In the genomic region with DNA sequence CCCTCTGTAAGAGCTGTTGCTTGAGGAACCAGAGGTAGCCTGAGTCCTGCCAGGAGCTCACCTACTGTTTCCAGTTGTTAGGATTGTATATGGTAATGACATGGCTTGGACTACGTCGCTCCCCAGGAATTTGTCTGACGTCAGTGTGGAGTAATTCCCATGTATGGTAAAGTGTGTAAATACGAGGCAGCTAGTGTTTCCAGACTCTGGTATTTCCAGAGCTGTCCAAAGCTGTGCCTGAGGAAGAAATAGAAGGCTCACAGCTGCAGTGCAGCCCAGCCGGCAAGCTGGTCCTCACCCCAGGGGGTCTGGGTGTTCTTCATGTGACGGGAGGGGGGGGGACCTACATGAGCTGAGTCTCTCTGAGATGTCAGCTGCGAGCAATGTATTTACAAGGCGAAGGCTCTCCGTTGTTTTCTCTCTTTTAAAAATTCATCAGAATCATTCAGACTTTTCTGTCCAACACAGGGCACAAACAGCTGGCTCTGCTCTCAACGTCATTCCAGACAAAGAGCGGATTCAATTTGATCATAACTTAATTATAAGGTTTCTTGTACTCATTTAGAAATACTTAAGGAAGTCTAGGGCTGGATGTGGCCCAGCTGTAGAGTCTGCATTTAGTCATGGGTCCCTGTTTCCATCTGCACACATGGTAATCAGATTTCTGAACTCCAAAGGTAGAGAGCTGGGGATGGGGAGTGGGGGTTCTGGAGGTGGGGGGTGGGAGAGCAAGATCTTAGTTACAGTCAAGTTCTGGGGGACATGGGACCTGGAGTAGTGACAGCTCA, we compare ENCODE assay signal across 9 mouse cellular contexts. TPM values are rescaled to one million over a fixed set of nuclear protein-coding genes. Genes with fewer than 3 reads are reported as not detected.
DNase-seq lines count a peak whose midpoint lies in the region; ATAC-seq and TF ChIP-seq lines count a peak whose summit lies in the region.
"Had no signal": no experiment of that assay in that cellular context is flagged by ENCODE, and none has a peak within 500 bp of the region (broad histone marks: within the 10 kb centered on the region; RNA-seq: fewer than 3 reads in every experiment).

No protein-coding gene starts in this region.

- H3K27me3 ChIP-seq in forebrain, embryonic 13.5 days: no peaks in the 10 kb centered on the region
- H3K27me3 ChIP-seq in limb, embryonic 10.5 days (ENCODE audit: low read depth, poor library complexity, severe bottlenecking): no peaks in the 10 kb centered on the region
- H3K27me3 ChIP-seq in neural tube, embryonic 15.5 days (replicated peaks): no peaks in the 10 kb centered on the region; the same call in 1 of the 2 replicates
- H3K27me3 ChIP-seq: megakaryocyte, embryonic 14.5 days had no signal

- no peak overlapping the region for H3K9ac ChIP-seq in forebrain, embryonic 13.5 days
- no peak overlapping the region for H3K9ac ChIP-seq in neural tube, embryonic 15.5 days (replicated peaks)

- no peaks in the 10 kb centered on the region for H3K36me3 ChIP-seq in forebrain, embryonic 13.5 days (ENCODE audit: poor library complexity, severe bottlenecking)
- no peaks in the 10 kb centered on the region for H3K36me3 ChIP-seq in limb, embryonic 10.5 days
- H3K36me3 ChIP-seq in neural tube, embryonic 15.5 days: no peaks in the 10 kb centered on the region

- peaks cover 60% of the 10 kb centered on the region for H3K4me1 ChIP-seq in forebrain, embryonic 13.5 days
- H3K4me1 ChIP-seq in limb, embryonic 10.5 days: peaks cover 80% of the 10 kb centered on the region
- H3K4me1 ChIP-seq in neural tube, embryonic 15.5 days: peaks cover 50% of the 10 kb centered on the region

- no peaks in the 10 kb centered on the region for H3K9me3 ChIP-seq in forebrain, embryonic 13.5 days (replicated peaks)
- H3K9me3 ChIP-seq in limb, embryonic 10.5 days (replicated peaks): no peaks in the 10 kb centered on the region
- no peaks in the 10 kb centered on the region; the same call in 1 of the 2 replicates for H3K9me3 ChIP-seq in neural tube, embryonic 15.5 days (replicated peaks)

- peak overlapping the region; percentile 87 for H3K27ac ChIP-seq in layer of hippocampus, adult 2 months
- 0 out of 2 replicates have a peak overlapping the region, but pooled peaks have one; percentile 26 for H3K27ac ChIP-seq in forebrain, embryonic 13.5 days
- peak overlapping the region; percentile 78 for H3K27ac ChIP-seq in limb, embryonic 10.5 days
- 0 out of 2 replicates have a peak overlapping the region, but pooled peaks have one; percentile 15 for H3K27ac ChIP-seq in neural tube, embryonic 15.5 days (replicated peaks)

- no peak overlapping the region for H3K4me2 ChIP-seq in forebrain, embryonic 13.5 days
- peak overlapping the region; percentile 7; the same call in 1 of the 2 replicates for H3K4me2 ChIP-seq in neural tube, embryonic 15.5 days

- intact Hi-C loops in left cerebral cortex, postnatal 14 days (cut with DNase I): no loop called here

- no peak for DNase-seq in layer of hippocampus, adult 2 months (ENCODE audit: low spot score in 2 of 2)
- DNase-seq in layer of hippocampus, postnatal 10 days (ENCODE audit: low spot score in 2 of 2): no peak
- peak; percentile 56 for DNase-seq in limb, embryonic 10.5 days (ENCODE audit: low spot score)
- DNase-seq in ovary, adult 18-20 months (ENCODE audit: low spot score): no peak
- no peak for DNase-seq in adrenal gland, adult 2 months
- no peak for DNase-seq in left cerebral cortex, postnatal 14 days (ENCODE audit: low spot score in 2 of 2)

- peak; percentile 68 for ATAC-seq in forebrain, embryonic 13.5 days
- ATAC-seq in neural tube, embryonic 15.5 days (ENCODE audit: low FRiP score): no peak

- no peak for TF ChIP-seq CTCF in layer of hippocampus, adult 2 months (conservative IDR thresholded peaks at IDR 0.05)

- 39% methylated on average over 11 of the region's 11 CpGs for WGBS in forebrain, embryonic 13.5 days
- WGBS in limb, embryonic 10.5 days: 44% methylated on average over 11 of the region's 11 CpGs
- WGBS in neural tube, embryonic 15.5 days: 43% methylated on average over 11 of the region's 11 CpGs

- H3K4me3 ChIP-seq in layer of hippocampus, adult 2 months: peak overlapping the region; percentile 47
- H3K4me3 ChIP-seq in forebrain, embryonic 13.5 days: no peak overlapping the region
- H3K4me3 ChIP-seq in limb, embryonic 10.5 days: no peak overlapping the region; the same call in 1 of the 2 replicates
- H3K4me3 ChIP-seq in neural tube, embryonic 15.5 days (replicated peaks): no peak overlapping the region

RNA-seq across cellular contexts. Expression of a gene that starts 12.2 kb away (rescaled TPM):
- 100 to 1,000 TPM; 220 to 231 TPM for total RNA-seq in layer of hippocampus, adult 2 months (2021)
- total RNA-seq in layer of hippocampus, postnatal 10 days (2021): 10 to 100 TPM; 82.2 to 91.4 TPM
- 19.8 and 21.7 TPM in 2 replicates for polyA plus RNA-seq in forebrain, embryonic 13.5 days (2015; fragmentation: Nextera tagmentation; extraction: Ambion mirVana)
- polyA plus RNA-seq in limb, embryonic 10.5 days (2016; fragmentation: Nextera tagmentation; extraction: Ambion mirVana): 46.3 and 54.4 TPM in 2 replicates
- polyA plus RNA-seq in neural tube, embryonic 15.5 days (2015; fragmentation: Nextera tagmentation; extraction: Ambion mirVana): 18.8 and 48.9 TPM in 2 replicates
- 100 to 1,000 TPM in 1 of 2 experiments, 10 to 100 TPM in 1; 68.0 to 133 TPM for total RNA-seq in adrenal gland, adult 2 months (2021)
- 65.7 and 70.2 TPM in 2 replicates for polyA plus RNA-seq in adrenal gland, adult 2 months (2012; rRNA removed)
- 100 to 1,000 TPM; 133 to 136 TPM for total RNA-seq in left cerebral cortex, postnatal 14 days (2021)

RNA-seq across cellular contexts. Expression of a gene that starts 33.8 kb away (rescaled TPM):
- 10 to 100 TPM; 11.8 to 12.1 TPM for total RNA-seq in layer of hippocampus, adult 2 months (2021)
- total RNA-seq in layer of hippocampus, postnatal 10 days (2021): 10 to 100 TPM; 12.3 to 12.7 TPM
- polyA plus RNA-seq in forebrain, embryonic 13.5 days (2015; fragmentation: Nextera tagmentation; extraction: Ambion mirVana): 12.1 TPM in 2 replicates
- polyA plus RNA-seq in limb, embryonic 10.5 days (2016; fragmentation: Nextera tagmentation; extraction: Ambion mirVana): 30.2 and 33.0 TPM in 2 replicates
- polyA plus RNA-seq in neural tube, embryonic 15.5 days (2015; fragmentation: Nextera tagmentation; extraction: Ambion mirVana): 54.1 and 62.9 TPM in 2 replicates
- total RNA-seq in adrenal gland, adult 2 months (2021): 10 to 100 TPM; 35.1 to 83.1 TPM
- polyA plus RNA-seq in adrenal gland, adult 2 months (2012; rRNA removed): 119 and 180 TPM in 2 replicates
- 10 to 100 TPM; 15.0 to 16.6 TPM for total RNA-seq in left cerebral cortex, postnatal 14 days (2021)

RNA-seq across cellular contexts. Expression of a gene that starts 47.1 kb away (rescaled TPM):
- 1 to 10 TPM; 2.9 to 3.2 TPM for total RNA-seq in layer of hippocampus, adult 2 months (2021)
- not detected for total RNA-seq in layer of hippocampus, postnatal 10 days (2021)
- 0.37 and 1.1 TPM in 2 replicates for polyA plus RNA-seq in forebrain, embryonic 13.5 days (2015; fragmentation: Nextera tagmentation; extraction: Ambion mirVana)
- polyA plus RNA-seq in limb, embryonic 10.5 days (2016; fragmentation: Nextera tagmentation; extraction: Ambion mirVana): 8.3 and 12.7 TPM in 2 replicates
- 19.9 and 31.1 TPM in 2 replicates for polyA plus RNA-seq in neural tube, embryonic 15.5 days (2015; fragmentation: Nextera tagmentation; extraction: Ambion mirVana)
- not detected for total RNA-seq in adrenal gland, adult 2 months (2021)
- 0.15 and 0.28 TPM in 2 replicates for polyA plus RNA-seq in adrenal gland, adult 2 months (2012; rRNA removed)
- 1 to 10 TPM; 2.3 to 2.5 TPM for total RNA-seq in left cerebral cortex, postnatal 14 days (2021)

Comparison
In these comparisons a context has a peak if more than half of its experiments do, and no peak if none do; other contexts are left out.
1. H3K27ac ChIP-seq: peak in every context shown above with its lines; median percentile 87 in layer of hippocampus, adult 2 months; 78 in limb, embryonic 10.5 days; 26 in forebrain, embryonic 13.5 days; 15 in neural tube, embryonic 15.5 days.